Mouse (Mus musculus): ENCODE data around the gene Sesn3. TPM values are rescaled to one million over a fixed set of nuclear protein-coding genes. Genes with fewer than 3 reads are reported as not detected.

Sesn3 gene
- polyA plus RNA-seq, 1 experiment from 2014 or later, result 26.6 TPM

GRCm38 (mm10) chr9:14352337-14352736, 77.5 kb downstream of the Sesn3 start:
- 83% methylated on average over 1 of the region's 1 CpGs for WGBS
- DNase-seq (ENCODE audit: low spot score) (no peak), ATAC-seq (replicated peaks; ENCODE audit: low FRiP score) (no peak)

GRCm38 (mm10) chr9:14354852-14355251, 80.0 kb downstream of the Sesn3 start:
- no peak overlapping the region for H3K9ac ChIP-seq (ENCODE audit: low read length)
- DNase-seq (ENCODE audit: low spot score), result no peak
- no peaks in the 10 kb centered on the region for H3K36me3 ChIP-seq (ENCODE audit: control insufficient read depth, insufficient read depth, low read length)
- no peaks in the 10 kb centered on the region for H3K9me3 ChIP-seq (ENCODE audit: control insufficient read depth, low read length)
- no peak overlapping the region for H3K4me3 ChIP-seq (ENCODE audit: low read depth, low read length)
- H3K4me1 ChIP-seq (replicated peaks; ENCODE audit: control insufficient read depth, insufficient read depth, low read length), result no peaks in the 10 kb centered on the region
- H3K27me3 ChIP-seq (ENCODE audit: control insufficient read depth, insufficient read depth, low read length), result no peaks in the 10 kb centered on the region
- WGBS, result 62% methylated on average over 6 of the region's 6 CpGs
- no peak overlapping the region for H3K27ac ChIP-seq (ENCODE audit: low read depth, low read length)
- ATAC-seq (replicated peaks; ENCODE audit: low FRiP score), result no peak
- H3K4me2 ChIP-seq (ENCODE audit: low read depth, low read length, severe bottlenecking), result no peak overlapping the region

More at GRCm38 (mm10) chr9:14352337-14352736, 77.5 kb downstream of the Sesn3 start:
- Histone ChIP-seq H3K4me3 (ENCODE audit: low read depth, low read length) (no peak overlapping the region), H3K36me3 (ENCODE audit: control insufficient read depth, insufficient read depth, low read length) (no peaks in the 10 kb centered on the region), H3K9me3 (ENCODE audit: control insufficient read depth, low read length) (no peaks in the 10 kb centered on the region), H3K27ac (ENCODE audit: low read depth, low read length) (no peak overlapping the region), H3K9ac (ENCODE audit: low read length) (no peak overlapping the region), H3K4me2 (ENCODE audit: low read depth, low read length, severe bottlenecking) (no peak overlapping the region), H3K4me1 (replicated peaks; ENCODE audit: control insufficient read depth, insufficient read depth, low read length) (no peaks in the 10 kb centered on the region), H3K27me3 (ENCODE audit: control insufficient read depth, insufficient read depth, low read length) (no peaks in the 10 kb centered on the region)

GRCm38 (mm10) chr9:14357033-14357432, 82.2 kb downstream of the Sesn3 start:
- Histone ChIP-seq H3K9me3 (ENCODE audit: control insufficient read depth, low read length) (no peaks in the 10 kb centered on the region), H3K4me2 (ENCODE audit: low read depth, low read length, severe bottlenecking) (no peak overlapping the region), H3K9ac (ENCODE audit: low read length) (no peak overlapping the region), H3K4me3 (ENCODE audit: low read depth, low read length) (no peak overlapping the region), H3K4me1 (replicated peaks; ENCODE audit: control insufficient read depth, insufficient read depth, low read length) (no peaks in the 10 kb centered on the region), H3K27ac (ENCODE audit: low read depth, low read length) (no peak overlapping the region), H3K27me3 (ENCODE audit: control insufficient read depth, insufficient read depth, low read length) (no peaks in the 10 kb centered on the region), H3K36me3 (ENCODE audit: control insufficient read depth, insufficient read depth, low read length) (no peaks in the 10 kb centered on the region)
- DNase-seq (ENCODE audit: low spot score), result peak; percentile 61
- 84% methylated on average over 4 of the region's 4 CpGs for WGBS
- no peak for ATAC-seq (replicated peaks; ENCODE audit: low FRiP score)

GRCm38 (mm10) chr9:14362068-14362768, 87.4 kb downstream of the Sesn3 start:
- H3K27me3 ChIP-seq (ENCODE audit: control insufficient read depth, insufficient read depth, low read length), result no peaks in the 10 kb centered on the region
- no peaks in the 10 kb centered on the region for H3K4me1 ChIP-seq (replicated peaks; ENCODE audit: control insufficient read depth, insufficient read depth, low read length)
- H3K4me3 ChIP-seq (ENCODE audit: low read depth, low read length), result no peak overlapping the region
- no peak overlapping the region for H3K27ac ChIP-seq (ENCODE audit: low read depth, low read length)
- no peaks in the 10 kb centered on the region for H3K9me3 ChIP-seq (ENCODE audit: control insufficient read depth, low read length)
- no peak for DNase-seq (ENCODE audit: low spot score)
- WGBS, result 90% methylated on average over 8 of the region's 8 CpGs
- no peak overlapping the region for H3K9ac ChIP-seq (ENCODE audit: low read length)
- no peak overlapping the region for H3K4me2 ChIP-seq (ENCODE audit: low read depth, low read length, severe bottlenecking)
- H3K36me3 ChIP-seq (ENCODE audit: control insufficient read depth, insufficient read depth, low read length), result no peaks in the 10 kb centered on the region
- no peak for ATAC-seq (replicated peaks; ENCODE audit: low FRiP score)

- Histone ChIP-seq H3K9ac (ENCODE audit: low read length) (no peak overlapping the region), H3K4me1 (replicated peaks; ENCODE audit: control insufficient read depth, insufficient read depth, low read length) (no peaks in the 10 kb centered on the region), H3K4me2 (ENCODE audit: low read depth, low read length, severe bottlenecking) (no peak overlapping the region), H3K27me3 (ENCODE audit: control insufficient read depth, insufficient read depth, low read length) (no peaks in the 10 kb centered on the region), H3K9me3 (ENCODE audit: control insufficient read depth, low read length) (no peaks in the 10 kb centered on the region), H3K36me3 (ENCODE audit: control insufficient read depth, insufficient read depth, low read length) (no peaks in the 10 kb centered on the region), H3K4me3 (ENCODE audit: low read depth, low read length) (no peak overlapping the region), H3K27ac (ENCODE audit: low read depth, low read length) (no peak overlapping the region)
- 79% methylated on average over 6 of the region's 6 CpGs for WGBS
- no peak for ATAC-seq (replicated peaks; ENCODE audit: low FRiP score)
- no peak for DNase-seq (ENCODE audit: low spot score)
Observed at GRCm38 (mm10) chr9:14363540-14363939, 88.7 kb downstream of the Sesn3 start.

- no peaks in the 10 kb centered on the region for H3K9me3 ChIP-seq (ENCODE audit: control insufficient read depth, low read length)
- ATAC-seq (replicated peaks; ENCODE audit: low FRiP score), result no peak
- no peak overlapping the region for H3K4me2 ChIP-seq (ENCODE audit: low read depth, low read length, severe bottlenecking)
- H3K27me3 ChIP-seq (ENCODE audit: control insufficient read depth, insufficient read depth, low read length), result no peaks in the 10 kb centered on the region
- H3K4me3 ChIP-seq (ENCODE audit: low read depth, low read length), result no peak overlapping the region
- 95% methylated on average over 9 of the region's 9 CpGs for WGBS
- H3K27ac ChIP-seq (ENCODE audit: low read depth, low read length), result no peak overlapping the region
- DNase-seq (ENCODE audit: low spot score), result no peak
- no peak overlapping the region for H3K9ac ChIP-seq (ENCODE audit: low read length)
- H3K36me3 ChIP-seq (ENCODE audit: control insufficient read depth, insufficient read depth, low read length), result no peaks in the 10 kb centered on the region
- H3K4me1 ChIP-seq (replicated peaks; ENCODE audit: control insufficient read depth, insufficient read depth, low read length), result no peaks in the 10 kb centered on the region
Observed at GRCm38 (mm10) chr9:14364719-14365118, 89.9 kb downstream of the Sesn3 start.

- H3K9ac ChIP-seq (ENCODE audit: low read length), result no peak overlapping the region
- DNase-seq (ENCODE audit: low spot score) (no peak), ATAC-seq (replicated peaks; ENCODE audit: low FRiP score) (no peak)
- no peaks in the 10 kb centered on the region for H3K4me1 ChIP-seq (replicated peaks; ENCODE audit: control insufficient read depth, insufficient read depth, low read length)
- H3K4me3 ChIP-seq (ENCODE audit: low read depth, low read length), result no peak overlapping the region
- no peaks in the 10 kb centered on the region for H3K36me3 ChIP-seq (ENCODE audit: control insufficient read depth, insufficient read depth, low read length)
- no peak overlapping the region for H3K4me2 ChIP-seq (ENCODE audit: low read depth, low read length, severe bottlenecking)
- no peaks in the 10 kb centered on the region for H3K9me3 ChIP-seq (ENCODE audit: control insufficient read depth, low read length)
- H3K27me3 ChIP-seq (ENCODE audit: control insufficient read depth, insufficient read depth, low read length), result no peaks in the 10 kb centered on the region
- 63% methylated on average over 4 of the region's 4 CpGs for WGBS
- H3K27ac ChIP-seq (ENCODE audit: low read depth, low read length), result no peak overlapping the region
Observed at GRCm38 (mm10) chr9:14365481-14366125, 90.7 kb downstream of the Sesn3 start.

GRCm38 (mm10) chr9:14367850-14368249, 93.0 kb downstream of the Sesn3 start:
- ATAC-seq (replicated peaks; ENCODE audit: low FRiP score) (no peak), DNase-seq (ENCODE audit: low spot score) (no peak)
- Histone ChIP-seq H3K9ac (ENCODE audit: low read length) (no peak overlapping the region), H3K9me3 (ENCODE audit: control insufficient read depth, low read length) (no peaks in the 10 kb centered on the region), H3K4me3 (ENCODE audit: low read depth, low read length) (no peak overlapping the region), H3K4me2 (ENCODE audit: low read depth, low read length, severe bottlenecking) (no peak overlapping the region), H3K27ac (ENCODE audit: low read depth, low read length) (no peak overlapping the region), H3K4me1 (replicated peaks; ENCODE audit: control insufficient read depth, insufficient read depth, low read length) (no peaks in the 10 kb centered on the region), H3K27me3 (ENCODE audit: control insufficient read depth, insufficient read depth, low read length) (no peaks in the 10 kb centered on the region), H3K36me3 (ENCODE audit: control insufficient read depth, insufficient read depth, low read length) (no peaks in the 10 kb centered on the region)
- 94% methylated on average over 4 of the region's 4 CpGs for WGBS

- H3K36me3 ChIP-seq (ENCODE audit: control insufficient read depth, insufficient read depth, low read length), result no peaks in the 10 kb centered on the region
- no peak for ATAC-seq (replicated peaks; ENCODE audit: low FRiP score)
- no peaks in the 10 kb centered on the region for H3K27me3 ChIP-seq (ENCODE audit: control insufficient read depth, insufficient read depth, low read length)
Observed at GRCm38 (mm10) chr9:14369271-14369670, 94.4 kb downstream of the Sesn3 start.

More at GRCm38 (mm10) chr9:14369271-14369670, 94.4 kb downstream of the Sesn3 start:
- Histone ChIP-seq H3K4me1 (replicated peaks; ENCODE audit: control insufficient read depth, insufficient read depth, low read length) (no peaks in the 10 kb centered on the region), H3K4me2 (ENCODE audit: low read depth, low read length, severe bottlenecking) (no peak overlapping the region), H3K9me3 (ENCODE audit: control insufficient read depth, low read length) (no peaks in the 10 kb centered on the region), H3K4me3 (ENCODE audit: low read depth, low read length) (no peak overlapping the region), H3K9ac (ENCODE audit: low read length) (no peak overlapping the region), H3K27ac (ENCODE audit: low read depth, low read length) (no peak overlapping the region)
- no peak for DNase-seq (ENCODE audit: low spot score)

Data from forebrain, embryonic 11.5 days (tissue).